Mouse (Mus musculus) liver, adult (tissue): ENCODE measurements around the gene Irf2bp2.

Experiments
- GATA4 ChIP-seq: IDR thresholded peaks from 2 replicates; pipeline ENCODE4 v1.6.1; 2014; ENCODE audit warnings: mild to moderate bottlenecking, low read length; ENCODE audit not compliant: insufficient replicate concordance

Gene Irf2bp2

GRCm38 (mm10) chr8:126583534-126583933, 10.3 kb downstream of the Irf2bp2 start:
- no peak for TF ChIP-seq GATA4

GRCm38 (mm10) chr8:126583018-126583417, 10.8 kb downstream of the Irf2bp2 start:
- no peak for TF ChIP-seq GATA4

DNA sequence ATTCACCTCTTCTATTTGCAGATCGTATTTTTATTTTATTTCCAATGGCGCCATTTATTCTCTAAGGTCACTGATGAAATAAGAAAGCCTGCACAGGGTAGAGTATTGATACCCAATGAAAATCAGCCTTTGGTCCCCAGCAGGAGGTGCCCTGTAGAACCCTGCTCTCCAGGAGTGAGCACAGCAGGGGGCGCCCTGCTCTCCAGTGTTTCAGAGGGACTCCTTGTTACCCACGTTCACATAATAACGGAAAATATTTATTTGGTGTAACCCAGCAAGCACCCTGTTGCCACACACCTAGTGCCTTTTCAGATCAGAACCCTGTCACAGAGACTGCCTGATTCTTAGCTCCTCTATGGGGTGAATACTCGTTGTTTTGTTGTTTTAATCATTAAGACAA, 11.3 kb downstream of the Irf2bp2 start:
- no peak for TF ChIP-seq GATA4

DNA sequence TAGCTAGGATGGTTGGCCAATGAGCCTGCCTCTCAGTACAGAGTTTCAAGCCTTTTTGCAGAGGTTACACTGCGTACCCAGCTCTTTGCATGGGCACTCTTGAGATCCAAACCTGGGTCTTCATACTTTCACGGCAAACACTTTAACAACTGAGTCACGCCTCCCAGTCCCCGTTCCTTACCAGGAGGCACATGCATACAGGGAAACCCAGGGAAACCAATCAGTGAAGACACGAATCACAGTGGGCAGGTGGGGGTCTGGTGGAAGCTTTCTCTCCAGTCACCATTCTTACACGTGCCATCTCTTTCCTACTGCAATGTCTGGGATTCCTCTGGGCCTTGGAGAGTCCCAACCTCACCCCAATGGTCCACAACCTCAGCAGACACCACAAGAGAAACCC, 12.1 kb downstream of the Irf2bp2 start:
- TF ChIP-seq GATA4 = no peak

- no peak for TF ChIP-seq GATA4
Observed at GRCm38 (mm10) chr8:126580826-126581225, 13.0 kb downstream of the Irf2bp2 start.

- no peak for TF ChIP-seq GATA4
Observed at GRCm38 (mm10) chr8:126580086-126580485, 13.7 kb downstream of the Irf2bp2 start.

GRCm38 (mm10) chr8:126578641-126579040, 15.1 kb downstream of the Irf2bp2 start:
- TF ChIP-seq GATA4 = no peak

DNA sequence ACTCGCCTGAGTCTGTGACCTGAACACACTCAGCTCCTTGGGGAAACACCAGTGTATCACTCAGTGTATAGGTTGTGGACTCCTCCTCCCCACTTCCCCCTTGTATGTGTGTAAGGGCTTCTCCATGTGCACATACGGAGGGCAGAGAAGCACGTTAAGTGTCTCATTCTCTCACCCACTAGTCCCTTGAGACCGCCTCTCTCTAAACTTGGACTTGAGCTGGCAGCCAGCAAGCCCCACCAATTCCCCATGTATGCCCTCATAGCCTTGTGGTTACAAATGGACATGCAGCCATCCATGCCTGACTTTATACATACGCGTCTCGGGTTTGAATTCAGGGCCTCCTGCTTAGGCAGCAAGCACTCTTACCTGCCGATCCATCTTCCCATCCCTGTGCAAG, 16.9 kb downstream of the Irf2bp2 start:
- TF ChIP-seq GATA4 = no peak

- no peak for TF ChIP-seq GATA4
Observed at GRCm38 (mm10) chr8:126576086-126576485, 17.7 kb downstream of the Irf2bp2 start.

DNA sequence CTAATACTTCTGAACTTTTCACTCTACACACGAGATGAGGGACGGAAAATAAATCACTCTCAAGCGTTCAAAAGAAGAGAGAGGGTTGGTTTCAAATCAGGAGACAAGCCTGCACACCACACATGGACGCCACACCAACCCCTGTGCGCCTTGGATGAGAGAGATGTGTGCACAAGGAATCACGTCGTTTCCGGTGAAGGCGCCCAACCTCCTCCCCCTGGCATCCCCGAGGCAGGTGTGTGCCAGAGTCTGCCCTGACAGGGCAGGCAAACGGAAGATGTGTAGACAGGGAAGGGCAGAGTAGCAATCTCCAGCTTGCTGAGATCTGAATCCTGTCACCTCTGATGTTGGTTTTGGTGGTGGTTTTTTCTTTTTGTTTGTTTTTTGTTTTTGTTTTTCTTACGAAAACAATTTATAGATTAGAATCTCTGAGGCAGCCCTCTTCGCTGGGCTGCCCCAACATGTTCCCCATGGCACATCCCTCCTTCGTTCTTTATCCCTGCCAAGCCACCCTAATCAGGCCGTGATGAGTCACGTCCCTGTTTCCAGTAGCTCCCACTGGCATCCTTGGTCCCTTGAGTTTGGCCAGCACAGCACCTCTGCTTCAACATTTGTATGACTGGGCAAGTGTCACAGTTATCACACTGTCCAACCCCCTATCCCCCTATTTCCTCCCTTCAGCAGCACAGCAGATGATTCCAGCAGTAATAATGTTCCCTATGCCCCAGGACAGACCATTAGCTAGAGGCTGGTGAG, 18.7 kb downstream of the Irf2bp2 start:
- no peak for TF ChIP-seq GATA4

DNA sequence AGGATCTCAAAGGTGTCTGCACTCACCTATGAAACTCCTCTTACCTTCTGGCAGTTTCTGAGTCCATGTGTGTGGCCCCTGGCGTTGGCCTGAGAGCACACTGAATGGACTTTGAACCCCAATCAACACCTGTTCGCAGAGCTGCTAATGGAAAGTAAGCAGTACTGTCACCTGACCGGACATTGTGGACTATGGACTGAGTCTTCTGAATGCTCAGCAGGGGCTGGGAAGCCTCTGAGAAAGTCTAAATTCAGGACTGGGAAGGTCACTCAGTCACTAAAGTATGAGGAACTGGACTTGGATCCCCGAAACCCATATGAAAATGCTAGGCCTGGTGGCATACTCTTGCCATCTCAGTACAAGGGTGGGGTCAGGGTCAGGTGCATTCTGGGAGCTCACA, 19.9 kb downstream of the Irf2bp2 start:
- no peak for TF ChIP-seq GATA4

DNA sequence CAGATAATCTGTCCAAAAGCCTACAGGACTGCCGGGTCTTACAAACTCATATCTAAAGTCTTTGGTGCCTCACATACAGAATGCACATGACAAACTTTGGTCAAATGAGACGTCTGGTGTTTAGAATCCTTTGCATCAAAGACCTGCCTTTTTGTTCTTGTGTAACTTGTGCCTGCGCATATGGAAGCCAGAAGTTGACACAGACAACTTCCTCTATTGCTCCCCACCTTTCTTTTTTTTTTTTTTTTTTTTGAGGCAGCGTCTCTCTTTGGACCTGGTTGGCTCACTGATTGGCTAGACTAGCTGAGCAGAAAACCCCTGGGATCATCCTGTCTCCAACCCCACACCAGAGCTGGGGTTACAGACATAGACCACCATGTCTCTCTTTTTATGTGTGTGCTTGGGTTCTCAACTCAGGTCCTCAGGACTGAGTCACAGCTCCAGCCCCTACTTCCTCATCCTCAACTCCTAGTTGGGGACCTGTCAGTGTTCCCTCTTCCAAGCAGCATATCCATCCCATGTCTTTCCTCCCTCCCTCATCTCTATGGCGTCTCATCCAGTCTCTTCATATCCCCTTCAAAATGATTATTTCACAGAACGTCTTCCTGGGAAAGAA, 20.6 kb downstream of the Irf2bp2 start:
- TF ChIP-seq GATA4 = no peak

DNA sequence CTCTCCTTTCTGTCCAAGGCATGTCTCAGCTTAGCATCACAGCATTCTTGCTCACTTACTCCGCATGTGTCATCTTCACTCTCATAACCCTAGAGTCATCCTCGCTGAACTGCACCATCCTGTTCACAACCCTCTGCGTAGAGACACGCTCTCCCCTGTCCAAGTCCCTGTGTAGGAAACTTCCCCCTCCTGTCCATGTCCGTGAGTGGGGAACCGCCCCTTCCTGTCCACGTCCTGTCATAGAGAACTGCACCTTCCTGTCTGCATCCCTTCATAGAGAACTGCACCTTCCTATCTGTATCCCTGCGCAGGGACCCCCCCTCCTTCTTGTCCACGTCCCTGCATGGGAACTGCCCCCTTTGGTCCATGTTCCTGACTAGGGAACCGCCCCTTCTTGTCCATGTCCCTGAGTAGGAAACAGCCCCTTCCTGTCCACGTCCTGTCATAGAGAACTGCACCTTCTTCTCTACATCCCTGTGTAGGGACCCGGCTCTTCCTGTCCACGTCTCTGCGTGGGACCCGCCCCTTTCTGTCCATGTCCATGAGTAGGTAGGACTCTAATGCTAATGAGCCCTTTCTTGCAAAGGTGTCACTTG, 22.6 kb downstream of the Irf2bp2 start:
- no peak for TF ChIP-seq GATA4

GRCm38 (mm10) chr8:126570521-126571040, 23.2 kb downstream of the Irf2bp2 start:
- TF ChIP-seq GATA4 = no peak

- no peak for TF ChIP-seq GATA4
Observed at GRCm38 (mm10) chr8:126570046-126570445, 23.7 kb downstream of the Irf2bp2 start.

- TF ChIP-seq GATA4 = no peak
Observed at GRCm38 (mm10) chr8:126569638-126570037, 24.1 kb downstream of the Irf2bp2 start.
